18 mouse cellular contexts compared by ENCODE assay signal in genomic region chr13:60007031-60007430, GRCm38 (mm10).
A peak's percentile ranks its signal among the peaks of the same experiment; 100 is the strongest.
DNase-seq lines count a peak whose midpoint lies in the region; ATAC-seq and TF ChIP-seq lines count a peak whose summit lies in the region.
"Had no signal": no experiment of that assay in that cellular context is flagged by ENCODE, and none has a peak within 500 bp of the region (broad histone marks: within the 10 kb centered on the region; RNA-seq: fewer than 3 reads in every experiment).

No protein-coding gene starts in this region.

- intact Hi-C loops in heart, postnatal 14 days (cut with DNase I): no loop called here

- no peaks in the 10 kb centered on the region for H3K27me3 ChIP-seq in heart, embryonic 10.5 days (ENCODE audit: insufficient read depth, poor library complexity, severe bottlenecking)
- H3K27me3 ChIP-seq in limb, embryonic 12.5 days: no peaks in the 10 kb centered on the region
- no peaks in the 10 kb centered on the region for H3K27me3 ChIP-seq in kidney, adult 2 months (replicated peaks; ENCODE audit: control insufficient read depth, insufficient read depth, low read length)
- H3K27me3 ChIP-seq: embryonic facial prominence, embryonic 15.5 days; forebrain, embryonic 12.5 days; liver, embryonic 13.5 days; lung, embryonic 15.5 days; neural tube, embryonic 15.5 days had no signal

- H3K4me3 ChIP-seq in heart, embryonic 10.5 days: no peak overlapping the region
- no peak overlapping the region for H3K4me3 ChIP-seq in limb, embryonic 12.5 days (replicated peaks)
- H3K4me3 ChIP-seq in kidney, adult 2 months (ENCODE audit: insufficient read depth, low read depth, low read length): no peak overlapping the region
- H3K4me3 ChIP-seq: embryonic facial prominence, embryonic 15.5 days; forebrain, embryonic 12.5 days; liver, embryonic 13.5 days; lung, embryonic 15.5 days; neural tube, embryonic 15.5 days had no signal

- WGBS in heart, embryonic 10.5 days: 78% methylated on average over 4 of the region's 4 CpGs
- WGBS in limb, embryonic 12.5 days: 63% methylated on average over 4 of the region's 4 CpGs
- WGBS in kidney, adult 2 months: 53% methylated on average over 4 of the region's 4 CpGs

- ATAC-seq in limb, embryonic 12.5 days (ENCODE audit: insufficient number of reproducible peaks, insufficient read depth, low FRiP score, low TSS enrichment, low read depth): no peak

- DNase-seq in heart, embryonic 10.5 days (ENCODE audit: low spot score): no peak
- no peak for DNase-seq in heart, postnatal 14 days
- DNase-seq in urinary bladder, postnatal 14 days (ENCODE audit: low spot score): peak; percentile 16
- DNase-seq in urinary bladder, adult 18-20 months (ENCODE audit: low spot score in 2 of 2): no peak
- no peak for DNase-seq in left cerebral cortex, adult 8-10 months (ENCODE audit: low spot score in 2 of 2)
- no peak for DNase-seq in kidney, adult 2 months
- DNase-seq: cerebellum, adult 8-10 months; gastrocnemius, postnatal 25 days; liver, embryonic 13.5 days; right cerebral cortex, postnatal 25 days; thymus, postnatal 4 days had no signal

- TF ChIP-seq CTCF in kidney, adult 2 months (conservative IDR thresholded peaks at IDR 0.05; ENCODE audit: insufficient read depth, insufficient read length, low read depth, low read length): no peak

- H3K36me3 ChIP-seq in heart, embryonic 10.5 days: no peaks in the 10 kb centered on the region
- no peaks in the 10 kb centered on the region for H3K36me3 ChIP-seq in limb, embryonic 12.5 days
- no peaks in the 10 kb centered on the region for H3K36me3 ChIP-seq in kidney, adult 2 months (ENCODE audit: control insufficient read depth, insufficient read depth, low read length)
- H3K36me3 ChIP-seq: embryonic facial prominence, embryonic 15.5 days; forebrain, embryonic 12.5 days; liver, embryonic 13.5 days; lung, embryonic 15.5 days; neural tube, embryonic 15.5 days had no signal

- H3K9ac ChIP-seq in limb, embryonic 12.5 days (replicated peaks): no peak overlapping the region
- H3K9ac ChIP-seq: embryonic facial prominence, embryonic 15.5 days; forebrain, embryonic 12.5 days; liver, embryonic 13.5 days; lung, embryonic 15.5 days; neural tube, embryonic 15.5 days had no signal

- peaks cover 8% of the 10 kb centered on the region for H3K4me1 ChIP-seq in heart, embryonic 10.5 days
- H3K4me1 ChIP-seq in limb, embryonic 12.5 days (replicated peaks): peaks cover 42% of the 10 kb centered on the region
- peaks cover 13% of the 10 kb centered on the region; the same call in 1 of the 2 replicates for H3K4me1 ChIP-seq in kidney, adult 2 months (ENCODE audit: control insufficient read depth, insufficient read depth, low read length)
- H3K4me1 ChIP-seq: liver, embryonic 13.5 days had no signal

- no peaks in the 10 kb centered on the region for H3K9me3 ChIP-seq in heart, embryonic 10.5 days
- no peaks in the 10 kb centered on the region for H3K9me3 ChIP-seq in limb, embryonic 12.5 days
- H3K9me3 ChIP-seq: embryonic facial prominence, embryonic 15.5 days; forebrain, embryonic 12.5 days; liver, embryonic 13.5 days; lung, embryonic 15.5 days; neural tube, embryonic 15.5 days had no signal

- H3K27ac ChIP-seq in heart, embryonic 10.5 days: 0 out of 2 replicates have a peak overlapping the region, but pooled peaks have one; percentile 42
- peak overlapping the region; percentile 89 for H3K27ac ChIP-seq in limb, embryonic 12.5 days
- H3K27ac ChIP-seq in kidney, adult 2 months (ENCODE audit: insufficient read depth, low read depth, low read length): no peak overlapping the region
- H3K27ac ChIP-seq: liver, embryonic 13.5 days; lung, embryonic 15.5 days; macrophage; neural tube, embryonic 15.5 days had no signal

- no peak for TF ChIP-seq POLR2A in kidney, adult 2 months (IDR thresholded peaks at IDR 0.05; ENCODE audit: low read depth, low read length)

- no peak overlapping the region for H3K4me2 ChIP-seq in limb, embryonic 12.5 days
- H3K4me2 ChIP-seq: embryonic facial prominence, embryonic 15.5 days; forebrain, embryonic 12.5 days; liver, embryonic 13.5 days; lung, embryonic 15.5 days; midbrain, embryonic 11.5 days; neural tube, embryonic 15.5 days had no signal
